Mouse (Mus musculus) lung, postnatal 36 days (tissue): Measurements from ENCODE around the gene Nhlrc2.

Experiments used
- DNase-seq: peaks from one replicate; pipeline ENCODE4 v3.0.0; 2022; ENCODE audit warnings: mixed read lengths

Gene Nhlrc2

DNA sequence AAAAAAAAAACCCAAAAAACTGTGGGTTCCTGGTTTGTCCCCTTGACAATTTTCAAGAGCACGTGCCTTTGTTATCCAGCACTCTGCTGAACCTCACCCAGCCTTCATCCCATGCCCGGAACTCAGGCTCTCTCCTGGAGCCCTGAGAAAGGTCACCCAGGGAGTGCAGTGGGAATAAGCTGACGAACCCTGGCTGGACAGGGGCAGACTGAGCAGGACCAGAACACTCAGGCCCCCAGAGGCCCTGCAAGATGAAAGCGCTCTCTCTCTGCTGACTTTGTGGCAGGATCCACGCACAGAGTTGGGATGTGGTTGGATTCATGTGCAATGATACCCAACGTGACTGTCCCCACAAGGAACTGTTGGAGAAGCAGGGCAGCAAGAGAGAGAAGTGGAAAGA, 81.6 kb downstream of the Nhlrc2 start:
- no peak for DNase-seq

DNA sequence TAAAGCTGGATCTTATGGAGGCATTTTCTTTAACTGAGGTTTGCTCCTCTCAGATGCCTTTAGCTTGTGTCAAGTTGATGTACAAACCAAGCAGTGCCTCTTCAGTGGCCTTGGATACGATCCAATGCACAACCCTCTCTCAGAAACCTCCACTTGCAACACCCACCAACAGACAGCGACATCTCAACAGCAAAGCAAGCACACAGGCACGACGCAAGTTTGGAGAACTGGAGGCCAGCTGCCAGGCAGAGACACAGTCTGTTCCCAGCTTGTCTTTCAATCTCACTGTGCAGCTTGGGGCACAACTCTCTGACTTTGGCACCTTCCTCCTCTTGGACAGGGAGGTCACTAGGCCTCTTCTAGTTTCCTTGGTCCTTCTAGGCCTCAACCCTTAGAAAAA, 83.0 kb downstream of the Nhlrc2 start:
- peak; percentile 63 for DNase-seq

DNA sequence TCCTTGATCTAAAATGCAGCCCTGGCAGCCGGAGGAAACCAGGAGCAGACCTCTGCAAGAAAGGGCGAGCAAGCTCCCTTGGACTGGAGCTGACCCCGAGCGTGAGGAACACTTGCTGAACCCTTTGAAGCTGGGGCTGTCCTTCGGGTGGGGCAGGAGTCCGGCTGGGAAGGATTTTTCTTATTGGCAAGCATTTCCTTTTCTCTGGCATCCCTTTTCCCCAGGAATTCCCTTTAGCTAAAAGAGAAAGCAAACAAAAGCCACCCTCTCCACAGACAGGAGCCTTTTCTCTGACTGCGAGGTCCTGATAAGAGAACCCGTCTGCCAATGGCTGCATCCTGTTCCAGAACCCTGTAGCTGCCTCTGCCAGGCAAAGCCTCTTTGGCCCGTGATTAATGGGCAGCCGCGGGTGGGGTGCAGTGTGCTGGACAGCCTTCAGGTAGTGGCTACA, 83.4 kb downstream of the Nhlrc2 start:
- DNase-seq, result peak; percentile 85

DNA sequence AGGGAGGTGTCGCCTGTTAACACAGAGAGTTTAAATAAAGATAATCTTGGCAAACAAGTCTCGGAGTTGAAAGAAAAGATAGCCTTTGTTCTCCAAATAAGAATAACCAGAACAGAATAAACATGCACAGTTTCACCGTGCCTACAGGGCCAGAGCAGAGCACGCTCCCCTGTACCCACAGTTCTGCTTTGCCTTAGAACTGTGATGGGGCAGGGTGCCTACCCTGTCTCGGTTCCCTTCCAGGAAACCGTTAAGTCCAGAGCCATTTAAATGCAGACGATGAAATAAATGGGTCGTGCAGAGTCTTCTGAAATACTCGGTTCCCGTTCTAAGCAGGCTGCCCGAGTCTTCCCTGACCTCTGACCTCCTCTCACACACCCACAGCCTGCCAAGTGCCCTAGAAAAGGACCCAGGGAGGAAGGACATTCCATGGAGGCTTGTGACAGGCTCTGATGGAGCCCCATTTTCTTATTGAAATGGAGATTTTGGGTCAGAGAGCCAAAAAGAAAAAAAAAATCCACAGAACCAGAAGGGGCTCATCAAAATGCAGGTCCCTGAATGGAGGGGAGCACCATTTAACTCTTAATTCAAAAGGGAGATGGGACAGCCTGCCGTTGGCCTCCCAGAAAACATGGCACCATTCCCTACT, 89.1 kb downstream of the Nhlrc2 start:
- peak; percentile 60 for DNase-seq

DNA sequence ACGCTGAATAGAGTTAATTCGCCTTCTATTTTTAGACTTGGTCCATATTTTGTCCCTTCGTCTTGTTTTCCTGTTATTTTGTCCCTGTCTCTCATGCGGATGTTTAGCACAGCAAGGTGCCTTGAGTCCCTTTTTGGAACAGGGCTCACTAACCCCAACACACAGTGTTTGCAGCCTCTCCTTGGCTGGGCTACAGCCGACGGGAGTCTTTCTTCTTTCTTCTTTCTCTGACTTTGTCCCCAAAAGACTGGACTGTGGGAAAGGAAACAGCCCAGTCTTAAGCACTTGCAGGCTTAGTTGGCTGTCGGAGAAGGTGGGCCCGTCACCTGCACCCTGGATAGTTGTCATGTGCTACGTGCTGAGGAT, 89.6 kb downstream of the Nhlrc2 start:
- no peak for DNase-seq

- no peak for DNase-seq
These were observed 99.5 kb downstream of the Nhlrc2 start for GRCm38 (mm10) chr19:56647451-56648120.

DNA sequence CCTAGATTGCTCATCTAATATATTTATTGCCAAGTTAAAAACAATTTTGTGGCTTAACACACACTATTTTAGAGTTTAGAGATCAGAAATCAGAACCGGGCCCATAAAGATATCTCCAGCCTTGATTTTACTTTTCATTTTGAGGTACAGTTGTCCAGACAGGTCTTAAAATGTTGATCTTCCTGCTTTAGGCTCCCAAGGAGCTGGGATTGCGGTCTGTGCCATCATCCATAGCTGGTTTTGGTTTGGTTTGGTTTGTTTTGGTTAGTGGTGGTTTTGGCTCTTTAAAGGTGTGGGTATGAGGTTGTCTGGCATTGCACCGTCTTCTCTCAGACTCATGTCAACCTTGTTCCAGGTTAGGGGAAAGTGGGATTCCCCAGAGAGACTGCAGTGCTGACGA, 103.2 kb downstream of the Nhlrc2 start:
- DNase-seq, result no peak

DNA sequence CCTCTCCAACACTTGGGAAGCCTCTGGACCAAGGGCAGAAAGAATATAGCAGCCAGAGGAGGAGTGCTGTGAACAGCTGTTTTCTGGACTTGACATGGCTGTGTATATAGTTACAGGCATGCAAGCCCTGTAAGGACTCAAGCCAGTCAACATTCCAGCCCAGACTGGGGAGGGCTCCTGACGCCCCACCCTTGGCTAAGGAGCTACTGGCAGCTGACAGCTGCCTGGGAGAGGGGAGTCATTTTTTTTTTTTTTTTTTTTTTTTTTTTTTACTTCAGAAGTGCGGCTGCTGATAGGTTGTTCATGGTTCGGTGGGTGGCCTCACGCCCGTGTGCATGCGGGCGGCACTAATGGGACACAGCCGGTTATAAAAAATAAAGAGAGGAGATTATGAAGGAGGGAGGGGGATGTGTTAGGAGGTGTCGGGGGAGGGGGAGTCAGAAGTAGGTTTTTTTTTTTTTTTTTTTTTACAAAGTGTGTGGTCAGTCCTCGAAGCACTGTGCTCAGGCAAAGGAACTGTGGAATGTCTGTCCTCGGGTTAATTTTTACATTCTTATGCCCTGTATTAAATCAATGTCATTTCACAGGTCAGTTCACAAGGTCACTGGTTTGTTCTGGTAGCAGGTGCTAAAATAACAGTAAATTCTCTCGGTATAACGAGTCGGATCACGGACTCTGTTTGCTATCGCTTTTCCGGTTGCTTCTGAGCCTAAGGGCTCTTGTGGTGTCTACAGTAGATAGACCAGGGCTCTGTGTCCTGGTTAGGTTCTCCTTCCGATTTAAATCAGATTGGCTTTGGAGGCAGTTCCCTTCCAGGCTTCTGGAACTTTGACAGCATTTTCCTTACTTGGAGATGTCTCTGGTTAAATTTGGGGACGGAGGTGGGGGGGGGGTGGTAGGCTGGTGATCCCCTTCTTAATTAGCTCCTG, 104.2 kb downstream of the Nhlrc2 start:
- peak; percentile 69 for DNase-seq
